Mouse (Mus musculus) E14TG2a.4 (cell line): ENCODE results near the gene Gnaz.

ENCODE experiments used
- CTCF ChIP-seq: conservative IDR thresholded peaks from 2 replicates; pipeline ENCODE4 v1.5.1; 2014; ENCODE audit warnings: low read length
- POU5F1 ChIP-seq: IDR thresholded peaks from 2 replicates; pipeline ENCODE4 v1.6.1; 2014; ENCODE audit warnings: low read length, borderline replicate concordance

- TF ChIP-seq CTCF (no peak), POU5F1 (no peak)
Measured at GRCm38 (mm10) chr10:75029677-75030076, 62.7 kb downstream of the Gnaz start.
